Mouse (Mus musculus) spleen, embryonic (tissue): ENCODE data around the gene Polrmt.

ENCODE experiments used
- CTCF ChIA-PET: fragments of 350-600 bp; sonication (Branson Sonifier 250); formaldehyde crosslinking; loops from one replicate; lab custom pipeline; 2022; lab: Charles Lee

Polrmt gene

DNA sequence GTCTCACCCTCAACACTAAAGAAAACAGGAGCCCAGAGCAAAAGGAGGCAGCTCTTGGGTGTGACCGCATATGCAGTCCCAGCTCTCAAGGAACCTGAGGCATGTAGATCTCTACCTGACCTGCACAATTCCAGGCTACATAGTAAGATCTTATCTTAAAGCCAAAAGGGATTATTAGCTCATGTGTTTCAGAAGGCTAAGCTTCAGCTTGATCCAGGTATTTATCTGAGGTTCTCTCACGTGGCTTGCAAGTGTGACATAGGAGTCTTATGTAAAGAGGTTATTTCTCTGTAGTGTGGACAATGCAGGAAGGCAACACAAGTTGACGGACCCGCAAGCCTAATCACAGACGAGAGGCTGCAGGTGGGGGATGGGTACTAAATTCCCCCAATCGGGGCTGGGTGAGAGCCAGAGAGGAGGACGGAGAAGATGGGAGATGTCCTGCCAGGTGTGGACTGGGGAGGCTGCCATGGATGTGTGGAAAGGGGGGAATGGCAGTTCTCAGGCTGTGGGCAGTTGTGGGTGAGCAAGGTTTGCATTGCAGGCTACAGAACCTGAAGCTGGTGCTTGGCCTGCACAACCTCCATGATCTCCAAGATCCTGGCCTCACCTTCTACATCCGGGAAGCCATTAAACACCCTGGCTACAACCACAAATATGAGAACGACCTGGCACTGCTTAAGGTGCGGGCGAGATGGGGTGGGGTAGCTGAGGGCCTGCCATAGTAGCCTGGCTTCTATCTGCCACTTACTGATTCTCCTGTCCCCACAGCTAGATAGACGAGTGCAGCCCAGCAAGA, 52.6 kb downstream of the Polrmt start:
- CTCF ChIA-PET: no interaction called here

DNA sequence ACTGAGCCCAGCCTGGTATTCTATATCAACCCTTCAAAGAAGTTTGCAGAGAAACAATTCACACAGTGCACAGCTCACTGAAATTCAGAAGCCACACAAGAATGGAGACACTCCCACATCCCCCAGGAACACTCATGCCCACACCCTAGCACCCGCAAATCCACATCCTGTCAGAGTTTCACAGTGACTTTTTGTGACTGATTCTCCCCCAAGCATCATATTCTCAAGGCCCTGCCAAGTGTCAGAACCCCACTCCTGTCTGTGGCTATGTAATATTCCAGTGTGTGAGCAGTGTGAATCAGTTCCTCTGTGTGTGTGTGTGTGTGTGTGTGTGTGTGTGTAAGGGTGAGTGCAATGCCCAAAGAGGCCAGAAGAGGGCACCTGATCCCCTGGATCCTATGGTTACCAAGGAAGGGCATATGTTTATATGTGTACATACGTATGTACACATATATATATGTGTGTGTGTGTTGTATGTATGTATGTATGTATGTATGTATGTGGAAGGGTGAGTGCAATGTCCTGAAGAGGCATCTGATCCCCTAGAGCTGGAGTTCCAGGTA, 54.3 kb downstream of the Polrmt start:
- CTCF ChIA-PET: interaction anchor here (0.7 kb wide), 1 partner anchor 160 kb away, joined by 6 read pairs; no protein-coding TSS in a partner anchor

DNA sequence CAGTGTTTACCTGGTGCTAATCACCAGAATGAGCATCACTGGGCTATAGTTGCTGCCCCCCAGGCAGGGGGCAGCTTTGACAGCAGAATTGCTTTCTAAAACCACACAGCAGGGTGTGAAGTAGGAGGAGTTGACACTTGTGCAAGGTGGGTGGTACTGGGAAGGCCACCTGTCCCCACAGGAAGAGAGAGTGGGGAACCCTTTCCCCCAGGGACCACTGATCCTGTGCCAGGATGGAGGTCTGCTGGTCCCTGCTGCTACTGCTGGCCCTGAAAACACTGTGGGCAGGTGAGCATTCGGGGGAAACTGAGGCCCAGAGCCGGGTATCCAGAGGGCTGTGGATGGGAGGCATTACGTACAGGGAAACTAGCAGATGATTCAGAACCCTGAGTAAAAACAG, 57.2 kb downstream of the Polrmt start:
- CTCF ChIA-PET: no interaction called here

- CTCF ChIA-PET: no interaction called here
These were observed 57.7 kb downstream of the Polrmt start, which contains the start of gene Gzmm for GRCm38 (mm10) chr10:79688720-79689119. TSS of gene Gzmm (plus strand) at chr10:79689020.

DNA sequence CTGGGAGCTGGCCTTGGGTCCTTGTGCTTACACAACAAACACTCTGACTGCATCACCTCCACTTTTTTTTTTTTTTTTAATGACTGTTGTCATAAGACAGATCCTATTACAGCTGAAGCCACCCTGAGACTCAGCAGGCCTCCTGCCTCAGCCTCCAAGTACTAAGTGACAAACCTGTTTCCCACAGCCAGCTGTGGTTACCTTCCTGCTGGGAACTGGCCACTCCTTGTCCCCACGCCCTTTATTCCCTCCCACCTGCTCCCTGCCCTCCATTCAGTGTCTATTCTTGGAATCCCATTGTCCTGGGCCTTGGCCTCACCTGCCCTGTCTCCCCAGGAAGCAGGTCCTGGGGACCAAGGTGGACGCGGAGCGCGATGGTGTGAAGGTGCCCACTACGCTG, 58.9 kb downstream of the Polrmt start:
- CTCF ChIA-PET: no interaction called here

- CTCF ChIA-PET: interaction anchor here (0.6 kb wide), 1 partner anchor 116 kb away, joined by 6 read pairs; no protein-coding TSS in a partner anchor
These were observed 59.7 kb downstream of the Polrmt start for GRCm38 (mm10) chr10:79686691-79687090.

DNA sequence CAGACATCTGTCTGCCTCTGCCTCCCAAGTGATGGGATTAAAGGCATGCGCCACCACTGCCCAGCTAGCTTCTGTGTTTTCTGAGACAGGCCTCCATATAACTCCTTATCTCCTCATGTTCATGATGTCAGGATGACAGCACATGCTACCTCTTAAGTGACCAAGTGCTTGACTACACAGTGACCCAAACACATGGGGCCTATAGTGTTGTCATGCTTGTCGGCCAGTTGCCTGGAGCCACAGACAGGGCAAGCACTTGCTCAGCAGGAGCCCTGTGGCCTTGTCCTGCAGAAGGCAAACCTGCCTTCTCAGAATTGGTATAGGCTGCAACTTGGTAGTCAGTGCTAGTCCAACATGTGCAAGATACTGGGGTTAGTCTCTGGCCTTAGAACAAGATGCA, 60.2 kb downstream of the Polrmt start:
- CTCF ChIA-PET: interaction anchor here (0.6 kb wide), 1 partner anchor 116 kb away, joined by 6 read pairs; no protein-coding TSS in a partner anchor
